Mouse (Mus musculus) G1E (cell line): ENCODE results near the gene Kcnh7. TPM values are rescaled to one million over a fixed set of nuclear protein-coding genes. Genes with fewer than 3 reads are reported as not detected.

Source experiments
- ATAC-seq: 2 replicates; pipeline ENCODE4 v1.8.0; 2016; ENCODE audit warnings: mild to moderate bottlenecking; ENCODE audit not compliant: insufficient number of reproducible peaks, poor library complexity, low FRiP score, severe bottlenecking; ENCODE audit errors: extremely low read depth
- DNase-seq: peaks from one replicate; pipeline ENCODE4 v3.0.0; 2012; ENCODE audit warnings: low spot score
- H3K27me3 ChIP-seq: 2 replicates; pipeline ENCODE4 v1.6.1; 2012; ENCODE audit warnings: mild to moderate bottlenecking, low read length, inconsistent platforms; ENCODE audit not compliant: insufficient read depth
- H3K36me3 ChIP-seq: replicated peaks from 2 replicates; pipeline ENCODE3; 2012; ENCODE audit warnings: mild to moderate bottlenecking, inconsistent platforms
- H3K4me1 ChIP-seq: 2 replicates; pipeline ENCODE4 v1.6.1; 2012; ENCODE audit warnings: low read depth, low read length, inconsistent platforms, mixed read lengths; ENCODE audit not compliant: insufficient read depth
- H3K4me3 ChIP-seq: 2 replicates; pipeline ENCODE4 v1.5.1; 2012; ENCODE audit warnings: low read depth, mild to moderate bottlenecking, inconsistent platforms, low read length, moderate library complexity, mixed read lengths
- H3K9me3 ChIP-seq: replicated peaks from 2 replicates; pipeline ENCODE4 v1.6.1; 2012; ENCODE audit warnings: inconsistent platforms
- CTCF ChIP-seq: IDR thresholded peaks from 2 replicates; pipeline ENCODE4 v1.5.1; 2012; ENCODE audit warnings: low read depth, low read length, inconsistent platforms, mixed read lengths
- GATA1 ChIP-seq: IDR thresholded peaks from 2 replicates; pipeline ENCODE4 v1.6.1; 2012; ENCODE audit warnings: borderline replicate concordance, low read length, inconsistent platforms, mixed read lengths
- GATA2 ChIP-seq: IDR thresholded peaks from 2 replicates; pipeline ENCODE4 v1.6.1; 2012; ENCODE audit warnings: low read depth, low read length, inconsistent platforms, borderline replicate concordance
- POLR2AphosphoS5 ChIP-seq: IDR thresholded peaks from 2 replicates; pipeline ENCODE4 v1.6.1; 2012; ENCODE audit warnings: low read depth, low read length, inconsistent platforms; ENCODE audit not compliant: insufficient replicate concordance
- TAL1 ChIP-seq: conservative IDR thresholded peaks from 2 replicates; pipeline ENCODE4 v1.6.1; 2012; ENCODE audit warnings: low read depth, low read length, inconsistent platforms, mixed read lengths
- polyA plus RNA-seq: library from polyadenylated mRNA; stranded (reverse); fragments of >175 nt; gene quantifications from 2 replicates; pipeline ENCODE4 v1.2.3, GENCODE M21; 2012
- total RNA-seq, 2 experiments: library from RNA; stranded (forward) in 1 of 2; stranded (reverse) in 1 of 2; fragments of 200-1000 nt in 1 of 2; fragments of >200 nt in 1 of 2; fragmentation: Nextera tagmentation in 1 of 2; gene quantifications; 2 replicates each; pipeline ENCODE4 v1.2.3; 2014 to 2017

Gene Kcnh7
- total and polyA plus RNA-seq, 3 experiments: 0.11 TPM; not detected in 2

DNA sequence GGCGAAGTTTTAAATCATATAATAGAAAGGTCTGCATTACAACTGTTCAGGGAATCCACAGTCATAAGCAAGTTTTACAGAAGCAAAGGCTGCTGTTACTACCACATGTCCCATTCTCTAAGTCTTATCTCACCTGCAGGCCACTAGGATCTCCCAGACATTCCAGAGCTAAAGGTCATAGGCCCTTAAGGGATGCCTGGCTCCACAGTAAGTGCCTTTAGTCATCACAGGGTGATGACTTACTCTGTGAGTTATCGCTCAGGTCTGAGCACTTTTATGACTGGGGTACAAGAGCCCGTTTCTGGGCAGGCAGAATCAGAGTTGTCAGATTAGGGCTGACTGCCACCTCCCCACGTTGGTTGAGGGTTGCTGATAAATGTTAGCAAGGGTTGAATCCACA, 532.2 kb downstream of the Kcnh7 start:
- no peak for TF ChIP-seq CTCF
- no peak for TF ChIP-seq POLR2AphosphoS5
- no peak for TF ChIP-seq TAL1
- no peak for TF ChIP-seq GATA1
- TF ChIP-seq GATA2: no peak
- no peak overlapping the region for H3K4me3 ChIP-seq
- no peaks in the 10 kb centered on the region for H3K9me3 ChIP-seq
- DNase-seq: no peak
- H3K4me1 ChIP-seq: peaks cover 17% of the 10 kb centered on the region
- H3K36me3 ChIP-seq: no peaks in the 10 kb centered on the region
- no peak for ATAC-seq
- H3K27me3 ChIP-seq: peaks cover 2% of the 10 kb centered on the region; the same call in 1 of the 2 replicates

DNA sequence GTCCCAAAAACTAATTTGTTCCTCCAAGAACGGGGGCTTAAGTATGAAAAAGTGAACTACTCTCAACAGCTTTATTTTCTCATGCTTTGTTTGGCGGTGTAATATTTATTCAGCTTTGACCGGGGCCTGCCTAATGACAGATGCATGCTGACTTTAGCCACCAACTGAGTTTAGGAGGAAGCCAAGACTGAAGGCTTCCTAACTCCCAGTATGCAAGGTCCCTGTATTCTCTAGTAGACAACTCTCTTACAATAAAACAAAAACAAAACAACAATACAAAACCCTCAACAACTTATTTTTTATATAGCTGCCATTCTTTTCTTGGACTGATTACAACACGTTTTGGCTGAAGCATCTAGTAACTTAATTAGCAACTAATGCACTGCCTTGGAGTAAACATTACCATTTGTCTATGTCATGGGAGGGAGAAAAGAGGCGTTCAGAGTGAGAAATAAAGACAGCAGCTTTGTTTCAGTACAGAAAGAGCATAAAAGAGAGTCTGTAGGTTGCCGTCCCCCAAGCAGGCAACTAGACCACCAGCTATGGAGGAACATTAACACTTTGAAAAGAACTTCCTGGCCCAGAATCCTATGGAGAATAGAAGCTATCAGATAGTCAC, 537.3 kb downstream of the Kcnh7 start:
- H3K9me3 ChIP-seq: no peaks in the 10 kb centered on the region
- H3K36me3 ChIP-seq: peaks cover 5% of the 10 kb centered on the region
- no peak for DNase-seq
- no peak for ATAC-seq
- peak overlapping the region; percentile 82 for H3K4me3 ChIP-seq
- H3K27me3 ChIP-seq: no peaks in the 10 kb centered on the region
- no peak for TF ChIP-seq CTCF
- TF ChIP-seq GATA2: no peak
- no peak for TF ChIP-seq POLR2AphosphoS5
- no peak for TF ChIP-seq GATA1
- no peak for TF ChIP-seq TAL1
- H3K4me1 ChIP-seq: peaks cover 44% of the 10 kb centered on the region

DNA sequence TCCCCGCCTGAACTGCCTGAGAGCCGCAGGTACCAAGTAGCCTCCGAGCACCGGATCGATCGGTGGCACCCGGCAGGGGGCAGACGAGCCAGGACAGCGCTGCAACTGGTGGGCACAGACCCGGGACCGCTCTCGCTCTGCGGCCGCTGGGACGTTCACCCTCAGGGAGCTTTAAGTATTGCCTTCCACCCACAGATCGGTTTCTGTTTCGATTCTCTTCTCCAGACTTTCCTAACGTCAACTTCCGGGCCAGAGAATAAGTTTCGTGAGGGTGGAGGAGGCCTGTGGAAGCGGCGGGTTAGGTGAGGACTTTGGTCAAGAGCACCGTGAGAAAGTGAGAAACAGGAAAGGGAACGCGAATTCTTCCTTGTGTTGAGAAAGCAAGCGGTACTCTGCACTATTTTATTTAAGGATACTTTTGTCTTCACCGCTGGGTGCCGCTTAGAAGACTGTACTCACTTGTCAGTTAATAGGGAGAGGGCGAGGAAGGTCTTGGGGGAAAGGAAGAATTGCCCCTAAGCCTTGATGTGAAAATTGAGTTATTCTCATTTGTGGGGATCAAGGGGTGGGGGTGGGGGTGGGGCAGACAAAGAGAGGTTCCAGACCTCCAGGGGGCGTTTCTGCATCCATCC, 538.0 kb downstream of the Kcnh7 start, which contains the start of gene Ifih1:
Gene Ifih1 (minus strand): TSS at position 242 of the 632 bp plus-strand sequence.
- Histone ChIP-seq H3K4me3 (peak within 1 kb of the TSS; percentile 82), H3K4me1 (peaks cover 44% of the 10 kb centered on the region), H3K36me3 (peaks cover 7% of the 10 kb centered on the region), H3K27me3 (no peaks in the 10 kb centered on the region), H3K9me3 (no peaks in the 10 kb centered on the region)
- peak; percentile 71 for ATAC-seq
- TF ChIP-seq CTCF (0 out of 2 replicates have a peak, but pooled peaks have one; percentile 5), POLR2AphosphoS5 (no peak)
- DNase-seq: peak; percentile 60

DNA sequence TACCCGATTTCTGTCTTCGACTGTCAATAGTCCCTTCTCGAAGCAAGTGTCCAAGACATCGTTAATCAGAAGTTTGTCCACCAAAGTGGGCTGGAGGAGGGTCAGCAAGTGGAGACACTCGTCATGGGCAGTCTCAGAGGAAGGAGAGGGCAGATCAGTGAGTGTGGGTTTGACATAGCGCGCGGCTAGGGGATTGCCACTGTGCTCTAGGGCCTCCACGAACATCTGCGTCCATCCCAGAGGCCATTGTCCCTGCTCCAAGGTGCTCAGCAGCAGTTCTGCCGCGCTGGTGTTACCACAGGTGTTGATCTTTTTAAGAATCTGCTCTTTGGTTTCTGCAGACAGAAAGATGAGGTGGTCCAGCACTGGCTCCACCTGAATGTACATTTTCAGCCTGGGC, 538.6 kb downstream of the Kcnh7 start:
- peak overlapping the region; percentile 82 for H3K4me3 ChIP-seq
- no peaks in the 10 kb centered on the region for H3K27me3 ChIP-seq
- DNase-seq (peak; percentile 22), ATAC-seq (peak; percentile 51; the same call in 1 of the 2 replicates)
- peaks cover 44% of the 10 kb centered on the region for H3K4me1 ChIP-seq
- no peak for TF ChIP-seq POLR2AphosphoS5
- no peak for TF ChIP-seq CTCF
- no peak for TF ChIP-seq GATA1
- TF ChIP-seq TAL1: no peak
- TF ChIP-seq GATA2: no peak
- no peaks in the 10 kb centered on the region for H3K9me3 ChIP-seq
- H3K36me3 ChIP-seq: peaks cover 8% of the 10 kb centered on the region

DNA sequence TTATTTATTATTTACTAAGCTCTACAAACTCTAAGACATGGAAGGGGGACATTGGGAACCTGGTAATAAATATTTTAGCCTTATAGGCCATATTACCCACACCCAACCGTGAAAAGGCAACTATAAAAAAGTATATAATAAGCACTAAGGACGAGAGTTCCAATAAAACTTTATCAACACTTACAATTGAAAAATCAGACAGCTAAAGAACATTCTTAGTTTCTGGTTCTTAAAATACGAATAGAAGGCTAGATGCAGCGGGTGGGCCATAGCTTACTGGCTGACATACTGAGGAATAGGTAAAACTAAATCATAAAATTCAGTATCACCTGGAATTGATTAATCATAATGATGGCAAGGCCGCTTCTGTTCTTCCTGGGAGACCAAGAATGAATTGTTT, 539.2 kb downstream of the Kcnh7 start:
- TF ChIP-seq POLR2AphosphoS5 (no peak), GATA1 (no peak), GATA2 (no peak), CTCF (no peak), TAL1 (no peak)
- peak overlapping the region; percentile 82 for H3K4me3 ChIP-seq
- ATAC-seq (no peak), DNase-seq (no peak)
- no peaks in the 10 kb centered on the region for H3K9me3 ChIP-seq
- peaks cover 44% of the 10 kb centered on the region for H3K4me1 ChIP-seq
- peaks cover 8% of the 10 kb centered on the region for H3K36me3 ChIP-seq
- H3K27me3 ChIP-seq: no peaks in the 10 kb centered on the region
